Mouse (Mus musculus): ENCODE data around the gene Akap8l. TPM values are rescaled to one million over a fixed set of nuclear protein-coding genes. Genes with fewer than 3 reads are reported as not detected.
A peak's percentile ranks its signal among the peaks of the same experiment; 100 is the strongest.

Gene Akap8l
- total RNA-seq (2022), result 10 to 100 TPM; 41.4 to 55.8 (median 46.3) TPM

GRCm38 (mm10) chr17:32350382-32350983, at the start of gene Akap8l:
TSS of gene Akap8l (minus strand) at chr17:32350607.
- DNase-seq (ENCODE audit: low spot score), result peak; percentile 100

DNA sequence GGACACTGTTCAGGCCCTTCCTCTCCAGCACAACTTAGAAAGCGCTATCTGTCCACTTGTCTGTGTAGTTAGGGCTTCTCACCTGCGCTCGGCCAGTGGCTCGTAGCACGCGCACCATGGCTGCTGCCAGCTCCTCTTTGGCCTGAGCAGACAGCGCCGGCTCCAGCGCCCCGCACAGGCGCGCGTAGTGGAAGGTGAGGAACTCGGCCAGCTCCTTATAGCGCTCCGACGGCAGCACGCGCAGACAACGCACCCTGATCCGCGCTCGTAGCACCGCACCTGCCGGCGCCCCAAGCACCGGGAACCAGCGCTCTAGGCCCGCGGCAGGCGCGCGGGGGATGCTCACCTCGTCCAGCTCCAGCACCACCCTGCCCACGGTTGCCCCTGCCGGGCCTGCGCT, 45.9 kb upstream of the Akap8l start:
- no peak for DNase-seq (ENCODE audit: low spot score)

DNA sequence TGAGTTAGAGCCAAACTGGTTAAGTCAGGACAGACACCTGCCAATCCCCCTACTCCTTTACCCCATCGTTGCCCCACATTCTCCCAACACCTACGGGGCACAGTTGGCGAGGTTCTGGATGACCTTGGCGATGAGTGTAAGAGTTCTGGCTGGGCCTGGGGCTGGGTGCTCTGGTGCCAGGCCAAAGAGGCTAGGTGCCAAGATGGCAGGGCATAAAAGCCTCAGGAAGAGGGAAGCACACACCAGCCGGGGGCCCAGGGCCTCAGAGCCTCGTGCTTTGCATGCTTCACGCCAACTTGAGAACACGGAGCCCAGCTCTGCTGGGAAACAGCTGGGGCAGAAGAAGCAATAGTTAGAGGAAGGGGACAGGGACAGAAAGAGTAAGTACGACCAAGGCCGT, 43.5 kb upstream of the Akap8l start:
- no peak for DNase-seq (ENCODE audit: low spot score)

DNA sequence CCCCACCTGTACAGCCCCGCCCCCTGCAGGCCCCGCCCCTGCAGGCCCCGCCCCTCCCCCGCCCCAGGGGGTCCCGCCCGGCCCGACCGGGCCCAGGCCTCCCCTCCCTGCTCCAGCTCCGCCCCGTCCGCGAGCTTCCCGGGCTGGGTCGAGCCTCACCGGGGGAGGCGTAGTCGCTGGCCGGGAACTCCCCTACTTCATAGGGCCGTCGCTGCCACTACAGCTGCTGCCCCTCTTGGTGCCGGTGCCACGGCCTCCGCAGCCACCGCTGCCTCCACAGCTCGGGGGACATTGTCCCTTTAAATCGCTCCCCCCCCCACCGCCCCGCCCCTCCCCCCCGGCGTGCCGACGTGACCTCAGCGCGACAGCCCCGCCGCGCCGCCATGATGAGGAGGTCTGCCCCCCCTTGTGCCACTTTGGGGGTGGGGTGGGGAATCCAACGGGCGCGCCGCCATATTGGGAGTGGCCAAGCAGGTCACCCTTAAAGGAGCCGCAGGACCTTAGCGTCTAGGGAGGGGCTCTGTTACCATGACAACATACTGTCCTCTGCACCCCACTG, 38.8 kb upstream of the Akap8l start, which contains the start of gene Wiz:
TSS of gene Wiz (minus strand) at position 339 of the 559 bp plus-strand sequence.
- DNase-seq (ENCODE audit: low spot score), result peak; percentile 92

- no peak for DNase-seq (ENCODE audit: low spot score)
These were observed 38.1 kb upstream of the Akap8l start for GRCm38 (mm10) chr17:32388370-32389100.

DNA sequence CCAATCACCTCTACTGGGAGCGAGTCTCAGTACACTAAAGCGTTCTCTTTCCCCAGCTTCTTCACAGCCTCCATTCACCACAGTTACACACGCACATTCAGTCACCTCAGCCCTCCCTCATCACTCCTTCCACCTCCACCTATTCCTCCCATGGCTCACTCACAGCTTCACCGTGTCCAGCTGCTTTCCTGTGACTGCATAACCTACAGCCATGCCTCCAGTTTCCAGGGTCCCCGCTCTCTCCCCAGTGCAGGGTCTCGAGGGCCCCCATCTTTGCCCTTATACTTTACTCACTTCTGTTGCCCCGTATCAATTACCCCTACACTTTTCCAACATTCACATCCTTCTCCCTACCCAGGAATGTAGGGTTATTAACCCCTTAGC, 37.6 kb upstream of the Akap8l start:
- DNase-seq (ENCODE audit: low spot score), result no peak

- peak; percentile 34 for DNase-seq (ENCODE audit: low spot score)
These were observed 36.4 kb upstream of the Akap8l start for GRCm38 (mm10) chr17:32386659-32387432.

GRCm38 (mm10) chr17:32383661-32384060, 33.3 kb upstream of the Akap8l start:
- no peak for DNase-seq (ENCODE audit: low spot score)

- peak; percentile 40 for DNase-seq (ENCODE audit: low spot score)
These were observed 32.2 kb upstream of the Akap8l start for GRCm38 (mm10) chr17:32382576-32382975.

DNA sequence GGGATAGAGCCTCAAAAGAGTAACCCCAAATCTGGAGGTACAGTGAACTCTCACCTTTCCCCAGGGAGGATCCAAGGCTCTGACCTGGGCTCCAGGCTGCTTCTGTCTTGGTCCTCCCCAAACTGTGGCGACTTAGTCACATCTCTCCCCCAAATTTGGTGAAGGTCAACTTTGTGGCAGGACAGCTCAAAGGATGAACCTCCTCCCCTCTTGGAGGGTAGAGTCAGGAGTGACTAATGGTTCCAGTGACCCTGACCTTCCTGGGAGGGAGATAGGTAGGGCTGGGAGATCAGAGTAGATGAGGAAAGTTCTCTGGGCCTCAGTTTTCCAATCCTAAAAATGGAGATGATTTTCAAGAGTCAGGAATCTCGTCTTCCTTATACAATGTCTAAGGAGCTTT, 28.4 kb upstream of the Akap8l start:
- DNase-seq (ENCODE audit: low spot score), result no peak

DNA sequence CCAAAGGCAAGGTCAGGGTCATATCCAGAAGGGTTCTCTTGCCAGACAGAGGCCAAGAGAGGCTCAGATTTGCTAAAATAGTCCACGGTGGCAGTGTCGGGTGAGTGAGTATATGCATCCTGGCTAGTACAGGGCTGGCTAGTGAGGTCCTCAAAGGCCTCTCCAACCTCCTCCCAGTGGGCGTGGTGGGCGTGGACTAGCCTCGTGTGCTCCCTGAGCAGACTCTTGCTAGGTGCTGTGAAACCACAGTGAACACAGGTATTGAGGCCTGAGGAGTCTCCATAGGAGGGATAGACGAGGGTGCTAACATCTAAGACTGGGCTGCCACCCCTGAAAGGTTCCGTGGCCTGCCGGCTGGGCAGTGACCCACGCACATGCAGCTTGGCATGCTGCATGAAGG, 26.7 kb upstream of the Akap8l start:
- no peak for DNase-seq (ENCODE audit: low spot score)

GRCm38 (mm10) chr17:32376475-32376874, 26.1 kb upstream of the Akap8l start:
- DNase-seq (ENCODE audit: low spot score), result no peak

GRCm38 (mm10) chr17:32368991-32369578, 18.7 kb upstream of the Akap8l start:
- DNase-seq (ENCODE audit: low spot score), result no peak

DNA sequence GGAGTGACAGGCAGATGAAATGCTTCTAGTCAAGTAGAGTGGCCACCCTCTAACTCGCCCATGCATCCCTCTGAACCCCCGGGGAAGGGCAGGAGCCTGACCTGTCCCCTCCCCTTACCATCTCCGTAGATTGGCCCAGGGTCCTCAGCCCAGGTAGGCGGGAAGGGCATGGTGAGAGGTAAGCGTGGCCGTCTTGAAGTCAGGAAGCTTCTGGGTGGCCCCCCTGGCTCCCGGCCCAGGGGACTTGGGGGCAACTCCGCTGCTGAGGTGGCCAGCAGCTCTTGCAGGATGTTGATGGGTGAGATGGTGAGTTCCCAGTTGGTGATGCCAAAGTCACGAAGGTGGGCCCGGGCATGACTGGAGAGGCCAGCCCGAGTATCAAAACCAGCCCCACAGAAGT, 17.3 kb upstream of the Akap8l start:
- no peak for DNase-seq (ENCODE audit: low spot score)

DNA sequence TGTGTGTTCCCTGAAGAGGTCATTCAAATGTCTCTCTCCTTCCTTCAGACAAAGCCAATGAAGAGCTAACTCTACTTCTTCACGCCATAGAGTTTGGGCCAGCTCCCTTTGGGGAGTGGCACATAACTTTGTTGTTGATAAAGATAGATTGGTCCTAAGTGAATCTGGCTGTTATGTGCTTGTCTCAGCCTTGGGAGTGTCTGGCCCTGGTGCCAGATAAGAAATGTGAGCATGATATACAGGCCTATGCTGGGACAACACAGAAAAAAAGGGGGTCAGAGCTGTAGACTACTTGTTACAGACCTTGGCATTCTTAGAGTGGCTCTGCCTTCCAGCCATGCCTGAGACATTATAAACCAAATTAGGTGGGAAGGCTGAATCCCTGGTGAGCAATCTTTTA, 14.9 kb upstream of the Akap8l start:
- DNase-seq (ENCODE audit: low spot score), result no peak

DNA sequence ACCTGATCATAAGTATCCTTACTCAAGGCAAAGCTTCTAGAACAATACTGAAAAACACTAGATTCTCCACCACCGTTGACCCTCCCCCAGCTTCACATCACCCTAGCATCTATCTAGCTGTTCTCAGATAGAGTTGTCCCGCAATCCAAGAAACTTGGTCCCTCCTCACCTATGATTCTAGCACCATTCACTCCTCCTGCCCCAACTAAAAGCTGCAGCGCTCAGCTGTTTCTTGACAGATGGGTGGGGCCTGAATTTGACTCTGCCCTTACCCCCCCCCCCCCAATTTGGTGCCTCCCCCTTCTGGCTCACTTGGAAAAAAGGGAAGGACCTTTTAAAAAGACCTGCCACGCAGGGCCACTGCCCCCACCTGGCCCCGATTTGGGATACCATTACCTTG, 14.4 kb upstream of the Akap8l start:
- no peak for DNase-seq (ENCODE audit: low spot score)

GRCm38 (mm10) chr17:32364331-32364730, 13.9 kb upstream of the Akap8l start:
- DNase-seq (ENCODE audit: low spot score), result peak; percentile 88

GRCm38 (mm10) chr17:32363821-32364301, 13.5 kb upstream of the Akap8l start:
- no peak for DNase-seq (ENCODE audit: low spot score)

DNA sequence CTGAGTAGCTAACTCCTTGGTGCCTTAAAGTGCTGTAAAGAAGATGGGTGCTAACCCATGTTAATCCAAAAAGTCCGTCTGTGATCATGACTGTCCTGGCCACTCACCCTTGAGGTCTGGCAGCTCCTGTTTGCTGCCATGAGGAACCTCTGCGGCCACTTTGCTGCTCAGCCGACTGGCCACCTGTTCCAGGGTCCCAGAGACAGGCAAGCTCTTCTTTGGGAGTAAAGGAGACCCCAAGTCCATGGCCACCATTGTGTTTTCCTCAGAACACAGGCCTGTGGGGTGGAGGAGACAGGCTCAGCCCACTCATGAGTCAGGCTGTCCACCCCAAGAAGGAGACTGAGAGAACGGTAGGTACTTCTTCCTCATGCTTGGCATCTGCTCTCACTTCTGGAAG, 12.3 kb upstream of the Akap8l start:
- DNase-seq (ENCODE audit: low spot score), result no peak

- DNase-seq (ENCODE audit: low spot score), result no peak
These were observed 9.5 kb upstream of the Akap8l start for GRCm38 (mm10) chr17:32359928-32360327.

DNA sequence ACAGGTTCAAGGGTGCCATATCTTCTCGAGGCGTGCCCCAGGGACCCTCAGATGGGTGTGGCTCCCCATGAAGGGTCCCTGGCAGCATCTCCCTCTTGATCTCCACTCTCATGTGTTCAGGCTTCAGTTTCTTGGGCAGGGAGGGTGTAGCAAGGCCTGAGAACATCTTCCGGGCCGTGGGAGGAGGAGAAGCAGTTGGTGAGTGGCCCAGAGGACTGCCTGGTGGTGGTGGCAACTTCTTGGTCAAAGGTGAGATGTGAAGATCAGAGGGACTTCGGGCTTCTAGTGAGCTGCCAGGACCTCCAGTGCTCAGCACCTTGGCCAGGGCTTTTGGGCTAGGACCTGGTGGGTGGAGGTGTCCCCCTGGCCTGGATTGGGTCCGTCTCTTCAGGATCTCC, 8.5 kb upstream of the Akap8l start:
- DNase-seq (ENCODE audit: low spot score), result no peak
